ENCODE assay signal across 7 mouse cellular contexts in the genomic region with DNA sequence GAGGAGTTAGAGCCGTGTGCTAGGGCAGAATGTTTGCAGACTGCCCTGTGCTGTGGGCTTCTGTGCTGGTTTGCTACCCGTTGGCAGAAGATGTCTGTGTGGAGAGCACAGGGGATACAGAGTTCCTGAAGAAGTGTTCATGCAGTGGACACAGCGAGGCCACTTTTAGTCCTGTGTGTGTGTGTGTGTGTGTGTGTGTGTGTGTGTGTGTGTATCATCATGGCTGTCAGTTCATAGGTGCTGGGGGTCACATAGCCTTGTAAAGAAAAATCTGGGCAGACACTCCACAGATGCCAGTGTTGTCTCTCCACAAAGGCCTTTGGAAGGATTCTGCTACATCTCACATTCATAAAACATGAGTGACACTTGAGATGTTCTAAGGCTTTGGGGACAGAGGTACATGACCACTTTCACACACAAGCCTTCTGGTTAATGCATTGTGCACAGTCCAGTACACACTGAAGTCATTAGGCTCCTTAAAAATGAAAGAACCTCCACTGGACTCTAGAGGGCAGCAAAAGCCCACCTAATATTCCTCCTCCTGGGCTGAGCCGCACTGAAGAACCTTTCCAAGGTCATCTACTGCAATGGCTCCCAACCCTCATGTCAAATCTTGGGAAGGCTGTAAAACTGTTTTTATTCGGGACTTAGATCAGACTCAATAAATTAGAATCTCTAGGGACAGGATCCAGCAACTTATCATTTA. TPM values are rescaled to one million over a fixed set of nuclear protein-coding genes. Genes with fewer than 3 reads are reported as not detected.
A peak's percentile ranks its signal among the peaks of the same experiment; 100 is the strongest.
DNase-seq lines count a peak whose midpoint lies in the region; ATAC-seq lines count a peak whose summit lies in the region.

No protein-coding gene starts in this region.

- peak; percentile 75 for DNase-seq in MN1 (ENCODE audit: low spot score)
- peak; percentile 42 for DNase-seq in brain, embryonic 18.5 days (ENCODE audit: low read depth, low spot score)
- DNase-seq in fibroblast of lung, adult 2 months (ENCODE audit: low read depth) = peak; percentile 26
- peak; percentile 10 for DNase-seq in large intestine, adult 2 months (ENCODE audit: low read depth, low spot score)
- peak; percentile 28 to 41 for DNase-seq in lung, adult 18-20 months
- peak; percentile 41 for DNase-seq in ovary, postnatal 14 days (ENCODE audit: low spot score)

- WGBS in large intestine, adult 2 months = 29% methylated on average over 5 of the region's 5 CpGs

- ATAC-seq in hematopoietic stem cell, adult 5-6 weeks (replicated peaks in 1 of 2; ENCODE audit: insufficient read depth in 1 of 2, low FRiP score in 2 of 2, low TSS enrichment in 1 of 2, low read depth in 1 of 2, poor library complexity in 2 of 2, severe bottlenecking in 2 of 2) = peak; percentile 74 to 88; a peak in 3 of 4 replicates

RNA-seq across cellular contexts. Expression of a gene that starts 2.7 kb away (rescaled TPM):
- not detected in 2 replicates for total RNA-seq in hematopoietic stem cell, adult 5-6 weeks (2017)
- not detected in 2 replicates for polyA plus RNA-seq in large intestine, adult 2 months (2012; rRNA removed)

RNA-seq across cellular contexts. Expression of a gene that starts 20.2 kb away (rescaled TPM):
- total RNA-seq in hematopoietic stem cell, adult 5-6 weeks (2017) = not detected in 2 replicates
- polyA plus RNA-seq in large intestine, adult 2 months (2012; rRNA removed) = not detected in 2 replicates

RNA-seq across cellular contexts. Expression of a gene that starts 23.1 kb away (rescaled TPM):
- total RNA-seq in hematopoietic stem cell, adult 5-6 weeks (2017) = not detected in 2 replicates
- 0.02 TPM in 1 of 2 replicates, not detected in the other for polyA plus RNA-seq in large intestine, adult 2 months (2012; rRNA removed)

RNA-seq across cellular contexts. Expression of a gene that starts 39.7 kb away (rescaled TPM):
- not detected in 2 replicates for total RNA-seq in hematopoietic stem cell, adult 5-6 weeks (2017)
- 0.83 and 1.2 TPM in 2 replicates for polyA plus RNA-seq in large intestine, adult 2 months (2012; rRNA removed)

Comparison
In these comparisons a context has a peak if more than half of its experiments do, and no peak if none do; other contexts are left out.
1. Peak in every context shown above with its lines: DNase-seq and ATAC-seq.
2. DNase-seq: peak in every context shown above with its lines; median percentile 75 in MN1; 42 in brain, embryonic 18.5 days; 41 in ovary, postnatal 14 days; 34 in lung, adult 18-20 months; 26 in fibroblast of lung, adult 2 months; 10 in large intestine, adult 2 months.